Mouse (Mus musculus) gastrocnemius, postnatal 10 days (tissue): ENCODE measurements at regions not wholly inside any gene's neighbourhood (a gene's known extent, or its start where the extent isn't known, plus 50 kb on each side); places are given as distances from the start of the nearest gene placed in this dataset.

Experiments
- DNase-seq: peaks from one replicate; pipeline ENCODE4 v3.0.0; 2021; ENCODE audit warnings: mixed read lengths

DNA sequence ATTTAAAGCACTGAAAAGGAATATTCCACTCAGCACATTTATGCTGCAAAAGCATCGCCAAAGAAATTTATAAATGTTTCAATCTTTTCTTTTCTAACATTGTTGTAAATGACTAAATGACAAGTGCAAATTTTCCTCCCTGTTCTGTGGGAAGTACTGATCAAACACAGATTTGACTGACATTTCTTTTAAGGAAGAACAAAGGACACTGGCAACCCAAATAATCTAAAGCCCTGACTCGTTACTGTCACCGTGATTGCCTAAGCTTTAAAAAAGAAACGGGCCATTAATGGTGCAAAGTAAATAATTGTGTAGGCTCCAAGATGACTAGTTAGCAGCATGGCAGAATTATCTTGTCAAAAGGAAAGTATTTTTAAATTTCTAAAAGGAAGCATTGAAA, 587.4 kb downstream of the Otol1 start:
- no peak for DNase-seq
